Mouse (Mus musculus) heart, postnatal 25 days (tissue): ENCODE measurements at regions not wholly inside any gene's neighbourhood (a gene's known extent, or its start where the extent isn't known, plus 50 kb on each side); places are given as distances from the start of the nearest gene placed in this dataset.

ENCODE experiments used
- DNase-seq: peaks from one replicate; pipeline ENCODE4 v3.0.0; 2022; ENCODE audit warnings: low spot score
- intact Hi-C: fragments of 180-260 bp; cut with DNase I; formaldehyde crosslinking; loops from one replicate; pipeline ENCODE4 v1.15.1; 2025

DNA sequence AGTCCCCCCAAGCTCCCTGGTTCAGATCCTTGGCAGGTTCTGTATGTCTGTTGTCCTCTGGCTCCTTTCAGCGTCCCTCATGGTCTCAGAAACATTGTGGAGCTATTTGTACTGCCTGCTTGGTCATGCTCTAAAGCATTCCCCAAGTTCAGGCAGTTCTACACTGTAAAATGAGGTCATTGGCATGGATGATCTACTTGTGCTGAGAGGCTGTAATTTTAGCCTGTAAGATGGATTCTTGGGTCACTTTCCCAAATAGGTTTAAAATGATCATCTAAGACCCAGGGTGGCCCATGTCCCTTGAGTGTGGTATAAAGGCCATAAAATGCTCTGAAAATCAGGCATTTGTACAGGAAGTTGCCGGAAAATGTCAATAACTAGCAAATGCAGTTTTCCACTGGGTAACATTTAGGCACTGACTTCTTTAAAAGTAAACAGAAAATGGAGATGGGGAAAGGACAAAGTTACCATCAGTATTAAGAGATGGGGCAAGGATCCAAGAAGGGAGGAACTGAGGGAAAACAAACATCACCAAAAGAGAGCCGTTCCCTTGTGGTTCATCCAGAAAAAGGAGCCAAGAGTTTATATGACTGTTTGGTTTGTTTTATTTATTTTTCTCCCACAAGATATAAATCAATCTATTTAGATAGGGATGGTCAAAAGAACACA, 81.5 kb upstream of the Gm11232 start:
- no peak for DNase-seq
- intact Hi-C loops: no loop called here

DNA sequence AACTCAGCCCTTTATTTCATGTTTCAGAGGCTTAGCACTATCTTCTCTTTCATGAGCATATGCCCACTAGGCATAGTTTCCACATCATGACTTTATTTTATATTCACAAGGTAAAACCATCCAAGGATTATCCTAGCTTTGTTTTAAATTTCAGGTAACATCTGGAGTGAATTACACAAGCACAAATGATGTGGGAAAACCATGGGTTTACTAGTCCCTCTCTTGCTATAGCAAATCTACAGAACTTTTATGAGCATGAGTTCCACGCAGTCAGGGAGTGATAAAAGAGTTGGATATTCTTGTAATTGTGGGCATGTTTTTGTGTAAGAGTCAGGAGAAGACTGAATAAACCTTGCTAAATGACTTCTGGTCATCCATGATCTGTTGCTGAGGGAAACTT, 78.0 kb upstream of the Gm11232 start:
- intact Hi-C loops: no loop called here
- DNase-seq: no peak

DNA sequence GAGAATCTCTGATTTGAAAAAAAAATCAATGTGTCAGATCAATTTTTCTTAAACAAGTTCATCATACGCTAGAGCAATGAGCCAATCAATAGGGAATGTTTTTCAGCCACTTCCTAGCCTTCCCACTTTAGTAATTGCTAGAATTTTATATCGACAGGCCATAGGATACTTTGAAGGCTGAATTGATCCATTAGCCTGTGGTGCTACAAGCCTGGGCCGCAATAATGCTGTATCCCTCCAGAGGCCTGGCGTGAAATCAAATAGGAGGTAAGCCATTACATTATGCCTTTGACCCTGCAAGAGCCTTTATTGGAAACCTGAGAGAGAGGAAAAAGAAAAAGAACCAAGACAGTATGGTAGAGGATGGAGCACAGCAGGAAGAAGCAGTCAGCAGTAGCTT, 53.7 kb upstream of the Gm11232 start:
- intact Hi-C loops: no loop called here
- DNase-seq: no peak

DNA sequence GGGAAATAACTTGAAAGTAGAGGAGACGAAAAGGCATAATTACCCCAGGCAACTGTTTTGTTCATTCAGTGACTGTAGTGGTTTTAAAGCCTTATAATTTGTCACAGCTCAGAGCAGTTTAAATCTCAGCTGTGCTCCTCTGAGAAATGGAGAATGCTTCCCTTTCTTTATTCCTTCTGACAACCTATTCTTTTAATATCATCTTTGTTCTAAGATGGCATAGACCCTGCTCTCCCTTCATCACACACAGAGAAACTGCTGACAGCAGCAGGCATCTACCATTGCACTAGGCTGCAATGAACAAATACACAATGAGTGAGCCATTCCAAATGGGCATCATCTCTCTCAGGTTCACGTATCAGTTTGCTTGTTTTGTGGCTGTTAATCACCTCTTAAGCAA, 50.5 kb upstream of the Gm11232 start:
- intact Hi-C loops: no loop called here
- no peak for DNase-seq
